Mouse (Mus musculus): ENCODE results near the gene Nrxn2. TPM values are rescaled to one million over a fixed set of nuclear protein-coding genes. Genes with fewer than 3 reads are reported as not detected.

Gene Nrxn2
- polyA plus RNA-seq, 1 experiment from 2014 or later, result 0.47 TPM

GRCm38 (mm10) chr19:6452030-6452494, 33.5 kb downstream of the Nrxn2 start:
- peaks cover 5% of the 10 kb centered on the region; the same call in 1 of the 2 replicates for H3K4me1 ChIP-seq (ENCODE audit: insufficient read depth)
- WGBS, result 18% methylated on average over 6 of the region's 6 CpGs
- ATAC-seq (ENCODE audit: insufficient read depth), result peak; percentile 82

GRCm38 (mm10) chr19:6452672-6453310, 34.3 kb downstream of the Nrxn2 start:
- no peak for DNase-seq
- ATAC-seq (ENCODE audit: insufficient read depth), result no peak
- 46% methylated on average over 9 of the region's 9 CpGs for WGBS
- Histone ChIP-seq H3K27me3 (ENCODE audit: insufficient read depth, low read length) (no peaks in the 10 kb centered on the region), H3K4me3 (ENCODE audit: low read depth, low read length) (no peak overlapping the region), H3K27ac (ENCODE audit: low read depth) (no peak overlapping the region), H3K4me2 (no peak overlapping the region), H3K4me1 (ENCODE audit: insufficient read depth) (peaks cover 5% of the 10 kb centered on the region; the same call in 1 of the 2 replicates), H3K9ac (no peak overlapping the region), H3K36me3 (ENCODE audit: insufficient read depth) (no peaks in the 10 kb centered on the region), H3K9me3 (ENCODE audit: low read depth, low read length) (no peaks in the 10 kb centered on the region)
- no peak for TF ChIP-seq CTCF (IDR thresholded peaks at IDR 0.05; ENCODE audit: low read depth)

More at GRCm38 (mm10) chr19:6452030-6452494, 33.5 kb downstream of the Nrxn2 start:
- H3K9ac ChIP-seq, result no peak overlapping the region
- H3K4me3 ChIP-seq (ENCODE audit: low read depth, low read length), result no peak overlapping the region
- no peaks in the 10 kb centered on the region for H3K36me3 ChIP-seq (ENCODE audit: insufficient read depth)
- peak; percentile 91 for DNase-seq
- no peak overlapping the region for H3K27ac ChIP-seq (ENCODE audit: low read depth)
- no peaks in the 10 kb centered on the region for H3K9me3 ChIP-seq (ENCODE audit: low read depth, low read length)
- H3K4me2 ChIP-seq, result 0 out of 2 replicates have a peak overlapping the region, but pooled peaks have one; percentile 10
- TF ChIP-seq CTCF (IDR thresholded peaks at IDR 0.05; ENCODE audit: low read depth), result peak; percentile 85
- no peaks in the 10 kb centered on the region for H3K27me3 ChIP-seq (ENCODE audit: insufficient read depth, low read length)

GRCm38 (mm10) chr19:6453349-6453748, 34.8 kb downstream of the Nrxn2 start:
- WGBS, result 79% methylated on average over 8 of the region's 8 CpGs
- Histone ChIP-seq H3K9ac (no peak overlapping the region), H3K4me2 (no peak overlapping the region), H3K27me3 (ENCODE audit: insufficient read depth, low read length) (no peaks in the 10 kb centered on the region), H3K27ac (ENCODE audit: low read depth) (no peak overlapping the region), H3K36me3 (ENCODE audit: insufficient read depth) (no peaks in the 10 kb centered on the region), H3K4me3 (ENCODE audit: low read depth, low read length) (no peak overlapping the region), H3K9me3 (ENCODE audit: low read depth, low read length) (no peaks in the 10 kb centered on the region), H3K4me1 (ENCODE audit: insufficient read depth) (peaks cover 5% of the 10 kb centered on the region; the same call in 1 of the 2 replicates)
- no peak for TF ChIP-seq CTCF (IDR thresholded peaks at IDR 0.05; ENCODE audit: low read depth)
- DNase-seq, result no peak
- no peak for ATAC-seq (ENCODE audit: insufficient read depth)

- H3K27ac ChIP-seq (ENCODE audit: low read depth), result no peak overlapping the region
- H3K27me3 ChIP-seq (ENCODE audit: insufficient read depth, low read length), result no peaks in the 10 kb centered on the region
- H3K4me1 ChIP-seq (ENCODE audit: insufficient read depth), result peaks cover 5% of the 10 kb centered on the region; the same call in 1 of the 2 replicates
- H3K4me3 ChIP-seq (ENCODE audit: low read depth, low read length), result no peak overlapping the region
- H3K9me3 ChIP-seq (ENCODE audit: low read depth, low read length), result no peaks in the 10 kb centered on the region
- H3K36me3 ChIP-seq (ENCODE audit: insufficient read depth), result no peaks in the 10 kb centered on the region
- TF ChIP-seq CTCF (IDR thresholded peaks at IDR 0.05; ENCODE audit: low read depth), result no peak
- ATAC-seq (ENCODE audit: insufficient read depth) (no peak), DNase-seq (no peak)
- 70% methylated on average over 10 of the region's 10 CpGs for WGBS
- H3K4me2 ChIP-seq, result no peak overlapping the region
- H3K9ac ChIP-seq, result no peak overlapping the region
Observed at GRCm38 (mm10) chr19:6454041-6454720, 35.6 kb downstream of the Nrxn2 start.

- Histone ChIP-seq H3K36me3 (ENCODE audit: insufficient read depth) (no peaks in the 10 kb centered on the region), H3K9me3 (ENCODE audit: low read depth, low read length) (no peaks in the 10 kb centered on the region), H3K27ac (ENCODE audit: low read depth) (no peak overlapping the region), H3K4me2 (no peak overlapping the region), H3K27me3 (ENCODE audit: insufficient read depth, low read length) (no peaks in the 10 kb centered on the region), H3K9ac (no peak overlapping the region), H3K4me1 (ENCODE audit: insufficient read depth) (no peaks in the 10 kb centered on the region), H3K4me3 (ENCODE audit: low read depth, low read length) (no peak overlapping the region)
- no peak for DNase-seq
- WGBS, result 70% methylated on average over 6 of the region's 6 CpGs
- ATAC-seq (ENCODE audit: insufficient read depth), result no peak
- TF ChIP-seq CTCF (IDR thresholded peaks at IDR 0.05; ENCODE audit: low read depth), result no peak
Observed at GRCm38 (mm10) chr19:6459504-6459903, 41.0 kb downstream of the Nrxn2 start.

GRCm38 (mm10) chr19:6462841-6463240, 44.3 kb downstream of the Nrxn2 start:
- H3K9ac ChIP-seq, result no peak overlapping the region
- no peak for ATAC-seq (ENCODE audit: insufficient read depth)
- no peak overlapping the region for H3K4me3 ChIP-seq (ENCODE audit: low read depth, low read length)
- no peak overlapping the region for H3K4me2 ChIP-seq
- WGBS, result 37% methylated on average over 6 of the region's 6 CpGs
- no peak overlapping the region for H3K27ac ChIP-seq (ENCODE audit: low read depth)
- no peak for DNase-seq
- no peaks in the 10 kb centered on the region for H3K36me3 ChIP-seq (ENCODE audit: insufficient read depth)
- no peaks in the 10 kb centered on the region for H3K27me3 ChIP-seq (ENCODE audit: insufficient read depth, low read length)
- no peak for TF ChIP-seq CTCF (IDR thresholded peaks at IDR 0.05; ENCODE audit: low read depth)
- H3K9me3 ChIP-seq (ENCODE audit: low read depth, low read length), result no peaks in the 10 kb centered on the region
- H3K4me1 ChIP-seq (ENCODE audit: insufficient read depth), result no peaks in the 10 kb centered on the region
